In genomic region chr5:117271945-117272344, GRCm38 (mm10) we compare ENCODE assay signal across 15 mouse cellular contexts. TPM values are rescaled to one million over a fixed set of nuclear protein-coding genes. Genes with fewer than 3 reads are reported as not detected.
A peak's percentile ranks its signal among the peaks of the same experiment; 100 is the strongest.
DNase-seq lines count a peak whose midpoint lies in the region; ATAC-seq lines count a peak whose summit lies in the region.
"Had no signal": no experiment of that assay in that cellular context is flagged by ENCODE, and none has a peak within 500 bp of the region (broad histone marks: within the 10 kb centered on the region; RNA-seq: fewer than 3 reads in every experiment).

No protein-coding gene starts in this region.

- 89% methylated on average over 14 of the region's 14 CpGs for WGBS in neural tube, embryonic 15.5 days

- no peaks in the 10 kb centered on the region for H3K27me3 ChIP-seq in neural tube, embryonic 15.5 days (replicated peaks)
- H3K27me3 ChIP-seq: heart, embryonic 13.5 days; kidney, embryonic 15.5 days; midbrain, embryonic 12.5 days had no signal

- no peak overlapping the region for H3K27ac ChIP-seq in neural tube, embryonic 15.5 days (replicated peaks)
- H3K27ac ChIP-seq: heart, embryonic 13.5 days; kidney, embryonic 15.5 days; midbrain, embryonic 12.5 days had no signal

- H3K4me1 ChIP-seq in neural tube, embryonic 15.5 days = no peaks in the 10 kb centered on the region
- H3K4me1 ChIP-seq: midbrain, embryonic 12.5 days had no signal

- H3K9ac ChIP-seq in neural tube, embryonic 15.5 days (replicated peaks) = no peak overlapping the region
- H3K9ac ChIP-seq: forebrain, postnatal 0 days; heart, embryonic 13.5 days; kidney, embryonic 15.5 days; midbrain, embryonic 12.5 days had no signal

- H3K4me2 ChIP-seq in neural tube, embryonic 15.5 days = no peak overlapping the region
- H3K4me2 ChIP-seq: heart, embryonic 13.5 days; kidney, embryonic 15.5 days; midbrain, embryonic 12.5 days had no signal

- DNase-seq in left cerebral cortex, adult 11 months (ENCODE audit: low spot score) = peak; percentile 57
- DNase-seq in left cerebral cortex, postnatal 4 days = no peak
- peak; percentile 65 to 76 for DNase-seq in layer of hippocampus, adult 18-20 months (ENCODE audit: low spot score in 2 of 2)
- DNase-seq in left cerebral cortex, postnatal 10 days (ENCODE audit: extremely low spot score in 1 of 2, low spot score in 2 of 2) = peak; percentile 53 to 60
- DNase-seq in telencephalon, adult 2 months (ENCODE audit: low read depth, low spot score) = peak; percentile 82
- DNase-seq in heart, postnatal 10 days = no peak
- DNase-seq: adrenal gland, postnatal 10 days; forebrain, postnatal 0 days; lung, adult 2 months; lung, postnatal 4 days had no signal

- peaks cover 16% of the 10 kb centered on the region for H3K36me3 ChIP-seq in neural tube, embryonic 15.5 days

- intact Hi-C loops in left cerebral cortex, postnatal 4 days (cut with DNase I) = no loop called here
- intact Hi-C loops in left cerebral cortex, postnatal 10 days (cut with DNase I) = loop anchor here (5.0 kb wide), 1 partner anchor 155 kb away; the partner anchor contains the start of gene Suds3
- intact Hi-C loops in heart, postnatal 10 days (cut with DNase I) = no loop called here

- ATAC-seq in neural tube, embryonic 15.5 days (ENCODE audit: low FRiP score) = no peak
- ATAC-seq: forebrain, postnatal 0 days had no signal

- no peak overlapping the region for H3K4me3 ChIP-seq in neural tube, embryonic 15.5 days (replicated peaks)
- H3K4me3 ChIP-seq: heart, embryonic 13.5 days; kidney, embryonic 15.5 days; midbrain, embryonic 12.5 days had no signal

- H3K9me3 ChIP-seq in neural tube, embryonic 15.5 days (replicated peaks) = no peaks in the 10 kb centered on the region
- H3K9me3 ChIP-seq: G1E; heart, embryonic 13.5 days; kidney, embryonic 15.5 days; midbrain, embryonic 12.5 days had no signal

RNA-seq across cellular contexts. Expression of gene Pebp1, which starts 15.5 kb away (rescaled TPM):
- total RNA-seq in left cerebral cortex, postnatal 4 days (2021) = 100 to 1,000 TPM; 725 to 728 TPM
- total RNA-seq in layer of hippocampus, adult 18-20 months (2021) = 100 to 1,000 TPM; 759 to 778 TPM
- 100 to 1,000 TPM; 838 to 843 TPM for total RNA-seq in left cerebral cortex, postnatal 10 days (2021)
- 100 to 1,000 TPM; 430 to 431 TPM for total RNA-seq in heart, postnatal 10 days (2021)
- 1,021 and 1,056 TPM in 2 replicates for polyA plus RNA-seq in neural tube, embryonic 15.5 days (2015; fragmentation: Nextera tagmentation; extraction: Ambion mirVana)

RNA-seq across cellular contexts. Expression of gene Vsig10, which starts 46.9 kb away (rescaled TPM):
- total RNA-seq in left cerebral cortex, postnatal 4 days (2021) = 1 to 10 TPM; 1.9 to 3.1 TPM
- total RNA-seq in layer of hippocampus, adult 18-20 months (2021) = 1 to 10 TPM; 1.8 to 2.0 TPM
- 1 to 10 TPM; 2.0 to 2.2 TPM for total RNA-seq in left cerebral cortex, postnatal 10 days (2021)
- 10 to 100 TPM; 12.8 to 17.4 TPM for total RNA-seq in heart, postnatal 10 days (2021)
- 1.8 and 2.5 TPM in 2 replicates for polyA plus RNA-seq in neural tube, embryonic 15.5 days (2015; fragmentation: Nextera tagmentation; extraction: Ambion mirVana)

Comparison
In these comparisons a context has a peak if more than half of its experiments do, and no peak if none do; other contexts are left out.
1. DNase-seq: peak in left cerebral cortex, adult 11 months (single experiment), layer of hippocampus, adult 18-20 months (2 of 2), left cerebral cortex, postnatal 10 days (2 of 2) and telencephalon, adult 2 months (single experiment); none in left cerebral cortex, postnatal 4 days (single experiment) and heart, postnatal 10 days (0 of 2).